Mouse (Mus musculus): Measurements from ENCODE around the gene Mta3. TPM values are rescaled to one million over a fixed set of nuclear protein-coding genes. Genes with fewer than 3 reads are reported as not detected.

Gene Mta3
- polyA plus RNA-seq, 1 experiment from 2014 or later: 38.6 TPM

DNA sequence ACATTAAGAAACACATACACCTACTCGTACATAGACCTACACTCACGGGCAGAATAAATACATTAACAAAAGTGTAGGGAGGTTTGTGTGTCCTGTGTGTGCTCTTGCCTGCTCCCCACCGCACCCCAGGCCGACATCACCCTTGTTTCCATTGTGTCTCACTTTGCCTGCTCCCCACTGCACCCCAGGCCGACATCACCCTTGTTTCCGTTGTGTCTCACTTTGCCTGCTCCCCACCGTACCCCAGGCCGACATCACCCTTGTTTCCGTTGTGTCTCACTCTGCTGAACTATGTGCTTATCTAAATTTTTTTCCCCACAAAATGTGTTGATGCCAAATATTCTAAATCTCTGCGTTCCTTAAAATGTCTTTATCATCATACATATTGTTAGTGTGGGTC, 15.2 kb downstream of the Mta3 start:
- Histone ChIP-seq H3K4me2 (replicated peaks; ENCODE audit: low read depth, low read length) (no peak overlapping the region), H3K36me3 (ENCODE audit: control insufficient read depth, insufficient read depth, low read length) (peaks cover 15% of the 10 kb centered on the region), H3K9ac (ENCODE audit: low read depth, low read length) (no peak overlapping the region), H3K4me1 (ENCODE audit: control insufficient read depth, insufficient read depth, low read length) (0 out of 2 replicates have a peak, but pooled peaks cover 3% of the 10 kb centered on the region), H3K27me3 (ENCODE audit: control insufficient read depth, insufficient read depth, low read length) (no peaks in the 10 kb centered on the region), H3K9me3 (ENCODE audit: control insufficient read depth, low read length) (peaks cover 1% of the 10 kb centered on the region), H3K27ac (ENCODE audit: low read depth, low read length) (no peak overlapping the region), H3K4me3 (ENCODE audit: low read length) (no peak overlapping the region)
- ATAC-seq (ENCODE audit: low FRiP score, low TSS enrichment): no peak
- WGBS: 93% methylated on average over 10 of the region's 10 CpGs

DNA sequence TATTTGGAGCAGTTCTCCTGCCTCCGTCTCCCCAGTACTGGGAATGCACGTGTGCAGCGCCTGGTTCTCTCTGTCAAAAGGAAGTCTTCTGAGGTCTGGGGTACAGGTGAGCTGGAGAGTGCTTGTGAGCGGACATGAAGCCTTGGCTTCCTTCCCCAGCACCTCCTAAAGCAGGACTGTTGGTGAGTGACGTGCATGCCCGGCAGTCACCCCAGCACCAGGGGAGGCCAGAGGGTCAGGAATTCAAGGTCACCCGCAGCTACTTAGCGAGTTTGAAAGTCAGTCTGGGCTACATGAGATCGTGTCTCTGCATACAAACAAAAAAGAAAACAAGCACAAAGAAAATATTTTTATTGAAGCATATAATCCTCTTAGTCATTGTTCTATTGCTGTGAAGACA, 17.1 kb downstream of the Mta3 start:
- Histone ChIP-seq H3K27me3 (ENCODE audit: control insufficient read depth, insufficient read depth, low read length) (no peaks in the 10 kb centered on the region), H3K4me3 (ENCODE audit: low read length) (no peak overlapping the region), H3K9ac (ENCODE audit: low read depth, low read length) (no peak overlapping the region), H3K4me1 (ENCODE audit: control insufficient read depth, insufficient read depth, low read length) (0 out of 2 replicates have a peak, but pooled peaks cover 3% of the 10 kb centered on the region), H3K27ac (ENCODE audit: low read depth, low read length) (no peak overlapping the region), H3K4me2 (replicated peaks; ENCODE audit: low read depth, low read length) (no peak overlapping the region), H3K36me3 (ENCODE audit: control insufficient read depth, insufficient read depth, low read length) (peaks cover under 1% of the 10 kb centered on the region; the same call in 1 of the 2 replicates), H3K9me3 (ENCODE audit: control insufficient read depth, low read length) (no peaks in the 10 kb centered on the region)
- WGBS: 78% methylated on average over 9 of the region's 9 CpGs
- no peak for ATAC-seq (ENCODE audit: low FRiP score, low TSS enrichment)

DNA sequence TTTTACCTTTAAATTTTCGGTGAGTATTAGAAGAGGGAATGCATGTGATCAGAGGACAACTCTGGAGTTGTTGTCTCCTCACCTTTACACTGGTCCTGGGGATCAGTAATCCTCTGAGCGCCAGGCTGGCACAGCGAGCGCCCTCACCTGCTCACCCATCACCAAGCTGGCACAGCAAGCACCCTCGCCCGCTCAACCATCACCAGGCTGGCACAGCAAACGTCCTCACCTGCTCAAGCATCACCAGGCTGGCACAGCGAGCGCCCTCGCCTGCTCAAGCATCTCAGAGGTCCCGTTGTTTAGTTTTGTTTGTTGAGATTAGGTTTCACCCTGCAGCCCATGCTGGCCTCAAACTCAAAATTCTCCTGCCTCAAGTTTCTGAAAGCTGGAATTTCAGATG, 20.5 kb downstream of the Mta3 start:
- 71% methylated on average over 11 of the region's 11 CpGs for WGBS
- no peak for ATAC-seq (ENCODE audit: low FRiP score, low TSS enrichment)
- no peaks in the 10 kb centered on the region for H3K36me3 ChIP-seq (ENCODE audit: control insufficient read depth, insufficient read depth, low read length)

DNA sequence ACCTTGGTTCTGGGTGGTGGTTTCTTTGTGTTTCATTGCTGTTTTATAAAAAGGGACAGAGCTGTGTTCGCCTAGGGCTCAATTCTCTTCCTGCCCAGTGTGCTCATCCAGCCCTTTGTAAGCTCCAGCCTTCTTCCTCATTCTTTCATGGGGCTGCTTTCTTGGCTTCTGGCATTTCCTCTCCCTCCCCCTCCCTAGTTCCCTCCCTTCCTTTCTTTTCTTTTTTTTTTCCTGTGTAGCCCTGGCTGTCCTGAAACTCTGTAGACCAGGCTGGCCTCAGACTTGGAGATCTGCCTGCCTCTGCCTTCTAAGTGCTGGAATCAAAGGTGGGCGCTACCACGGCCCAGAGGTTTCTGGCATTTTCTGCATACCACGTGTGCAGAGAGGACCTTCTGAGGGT, 21.7 kb downstream of the Mta3 start:
- H3K27me3 ChIP-seq (ENCODE audit: control insufficient read depth, insufficient read depth, low read length): no peaks in the 10 kb centered on the region
- H3K4me3 ChIP-seq (ENCODE audit: low read length): no peak overlapping the region
- no peak for ATAC-seq (ENCODE audit: low FRiP score, low TSS enrichment)
- no peak overlapping the region for H3K27ac ChIP-seq (ENCODE audit: low read depth, low read length)
- H3K9me3 ChIP-seq (ENCODE audit: control insufficient read depth, low read length): no peaks in the 10 kb centered on the region
- H3K36me3 ChIP-seq (ENCODE audit: control insufficient read depth, insufficient read depth, low read length): no peaks in the 10 kb centered on the region
- H3K4me1 ChIP-seq (ENCODE audit: control insufficient read depth, insufficient read depth, low read length): 0 out of 2 replicates have a peak, but pooled peaks cover 3% of the 10 kb centered on the region
- WGBS: 98% methylated on average over 4 of the region's 4 CpGs
- no peak overlapping the region for H3K9ac ChIP-seq (ENCODE audit: low read depth, low read length)
- no peak overlapping the region for H3K4me2 ChIP-seq (replicated peaks; ENCODE audit: low read depth, low read length)

More for the DNA sequence above, 20.5 kb downstream of the Mta3 start:
- H3K27me3 ChIP-seq (ENCODE audit: control insufficient read depth, insufficient read depth, low read length): no peaks in the 10 kb centered on the region
- H3K4me1 ChIP-seq (ENCODE audit: control insufficient read depth, insufficient read depth, low read length): 0 out of 2 replicates have a peak, but pooled peaks cover 3% of the 10 kb centered on the region
- H3K4me3 ChIP-seq (ENCODE audit: low read length): no peak overlapping the region
- H3K27ac ChIP-seq (ENCODE audit: low read depth, low read length): no peak overlapping the region
- H3K4me2 ChIP-seq (replicated peaks; ENCODE audit: low read depth, low read length): no peak overlapping the region
- H3K9ac ChIP-seq (ENCODE audit: low read depth, low read length): no peak overlapping the region
- H3K9me3 ChIP-seq (ENCODE audit: control insufficient read depth, low read length): no peaks in the 10 kb centered on the region

GRCm38 (mm10) chr17:83729029-83729428, 23.1 kb downstream of the Mta3 start:
- Histone ChIP-seq H3K4me2 (replicated peaks; ENCODE audit: low read depth, low read length) (no peak overlapping the region), H3K27me3 (ENCODE audit: control insufficient read depth, insufficient read depth, low read length) (no peaks in the 10 kb centered on the region), H3K36me3 (ENCODE audit: control insufficient read depth, insufficient read depth, low read length) (no peaks in the 10 kb centered on the region), H3K27ac (ENCODE audit: low read depth, low read length) (no peak overlapping the region), H3K9ac (ENCODE audit: low read depth, low read length) (no peak overlapping the region), H3K4me3 (ENCODE audit: low read length) (no peak overlapping the region), H3K9me3 (ENCODE audit: control insufficient read depth, low read length) (no peaks in the 10 kb centered on the region), H3K4me1 (ENCODE audit: control insufficient read depth, insufficient read depth, low read length) (no peaks in the 10 kb centered on the region)
- no peak for ATAC-seq (ENCODE audit: low FRiP score, low TSS enrichment)
- WGBS: 94% methylated on average over 9 of the region's 9 CpGs

- Histone ChIP-seq H3K36me3 (ENCODE audit: control insufficient read depth, insufficient read depth, low read length) (no peaks in the 10 kb centered on the region), H3K27me3 (ENCODE audit: control insufficient read depth, insufficient read depth, low read length) (no peaks in the 10 kb centered on the region), H3K4me2 (replicated peaks; ENCODE audit: low read depth, low read length) (no peak overlapping the region), H3K9ac (ENCODE audit: low read depth, low read length) (no peak overlapping the region), H3K4me3 (ENCODE audit: low read length) (no peak overlapping the region), H3K4me1 (ENCODE audit: control insufficient read depth, insufficient read depth, low read length) (no peaks in the 10 kb centered on the region), H3K9me3 (ENCODE audit: control insufficient read depth, low read length) (no peaks in the 10 kb centered on the region), H3K27ac (ENCODE audit: low read depth, low read length) (no peak overlapping the region)
- ATAC-seq (ENCODE audit: low FRiP score, low TSS enrichment): no peak
- 92% methylated on average over 6 of the region's 6 CpGs for WGBS
Observed at GRCm38 (mm10) chr17:83730123-83730522, 24.2 kb downstream of the Mta3 start.

GRCm38 (mm10) chr17:83732166-83732629, 26.2 kb downstream of the Mta3 start:
- no peaks in the 10 kb centered on the region for H3K9me3 ChIP-seq (ENCODE audit: control insufficient read depth, low read length)
- H3K27ac ChIP-seq (ENCODE audit: low read depth, low read length): no peak overlapping the region
- WGBS: 53% methylated on average over 10 of the region's 10 CpGs
- H3K4me3 ChIP-seq (ENCODE audit: low read length): no peak overlapping the region
- no peak overlapping the region for H3K4me2 ChIP-seq (replicated peaks; ENCODE audit: low read depth, low read length)
- no peak overlapping the region for H3K9ac ChIP-seq (ENCODE audit: low read depth, low read length)
- H3K27me3 ChIP-seq (ENCODE audit: control insufficient read depth, insufficient read depth, low read length): no peaks in the 10 kb centered on the region
- no peak for ATAC-seq (ENCODE audit: low FRiP score, low TSS enrichment)
- H3K4me1 ChIP-seq (ENCODE audit: control insufficient read depth, insufficient read depth, low read length): no peaks in the 10 kb centered on the region
- H3K36me3 ChIP-seq (ENCODE audit: control insufficient read depth, insufficient read depth, low read length): no peaks in the 10 kb centered on the region

DNA sequence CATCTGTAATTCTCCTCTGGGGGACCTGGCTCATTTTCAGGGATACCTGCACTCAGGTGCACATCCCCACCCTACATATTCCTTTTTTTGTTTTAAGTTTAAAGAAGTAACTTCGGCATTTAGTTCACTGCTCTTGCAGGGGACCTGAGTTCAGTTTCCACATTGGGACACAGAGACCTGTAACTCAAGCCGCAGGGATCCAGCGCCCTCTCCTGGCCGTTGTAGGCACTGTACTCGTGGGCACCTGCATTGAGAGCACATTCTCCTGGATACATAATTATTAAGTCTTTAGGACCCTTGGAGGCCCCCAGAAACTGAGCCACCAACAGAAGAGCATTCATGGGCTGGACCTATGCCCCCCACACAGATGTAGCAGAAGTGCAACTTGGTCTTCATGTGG, 26.8 kb downstream of the Mta3 start:
- WGBS: 44% methylated on average over 5 of the region's 5 CpGs
- Histone ChIP-seq H3K9ac (ENCODE audit: low read depth, low read length) (no peak overlapping the region), H3K36me3 (ENCODE audit: control insufficient read depth, insufficient read depth, low read length) (no peaks in the 10 kb centered on the region), H3K4me3 (ENCODE audit: low read length) (no peak overlapping the region), H3K27me3 (ENCODE audit: control insufficient read depth, insufficient read depth, low read length) (no peaks in the 10 kb centered on the region), H3K9me3 (ENCODE audit: control insufficient read depth, low read length) (no peaks in the 10 kb centered on the region), H3K4me2 (replicated peaks; ENCODE audit: low read depth, low read length) (no peak overlapping the region), H3K27ac (ENCODE audit: low read depth, low read length) (no peak overlapping the region), H3K4me1 (ENCODE audit: control insufficient read depth, insufficient read depth, low read length) (no peaks in the 10 kb centered on the region)
- ATAC-seq (ENCODE audit: low FRiP score, low TSS enrichment): no peak

- ATAC-seq (ENCODE audit: low FRiP score, low TSS enrichment): no peak
- H3K4me3 ChIP-seq (ENCODE audit: low read length): no peak overlapping the region
- no peak overlapping the region for H3K4me2 ChIP-seq (replicated peaks; ENCODE audit: low read depth, low read length)
- no peaks in the 10 kb centered on the region for H3K27me3 ChIP-seq (ENCODE audit: control insufficient read depth, insufficient read depth, low read length)
- no peak overlapping the region for H3K9ac ChIP-seq (ENCODE audit: low read depth, low read length)
- 89% methylated on average over 9 of the region's 9 CpGs for WGBS
- no peaks in the 10 kb centered on the region for H3K9me3 ChIP-seq (ENCODE audit: control insufficient read depth, low read length)
- H3K27ac ChIP-seq (ENCODE audit: low read depth, low read length): no peak overlapping the region
- peaks cover 10% of the 10 kb centered on the region; the same call in 1 of the 2 replicates for H3K36me3 ChIP-seq (ENCODE audit: control insufficient read depth, insufficient read depth, low read length)
- H3K4me1 ChIP-seq (ENCODE audit: control insufficient read depth, insufficient read depth, low read length): no peaks in the 10 kb centered on the region
Observed at GRCm38 (mm10) chr17:83736701-83737100, 30.7 kb downstream of the Mta3 start.
